Mouse (Mus musculus) spleen, postnatal 14 days (tissue): ENCODE measurements at regions not wholly inside any gene's neighbourhood (a gene's known extent, or its start where the extent isn't known, plus 50 kb on each side); places are given as distances from the start of the nearest gene placed in this dataset.

Experiments used
- DNase-seq, 2 experiments: peaks; one replicate each; pipeline ENCODE4 v3.0.0; 2021 to 2022; ENCODE audit warnings: low spot score in 2 of 2

GRCm38 (mm10) chr1:64200387-64201023 lies 78.4 kb upstream of the Klf7 start:
- no peak for DNase-seq

DNA sequence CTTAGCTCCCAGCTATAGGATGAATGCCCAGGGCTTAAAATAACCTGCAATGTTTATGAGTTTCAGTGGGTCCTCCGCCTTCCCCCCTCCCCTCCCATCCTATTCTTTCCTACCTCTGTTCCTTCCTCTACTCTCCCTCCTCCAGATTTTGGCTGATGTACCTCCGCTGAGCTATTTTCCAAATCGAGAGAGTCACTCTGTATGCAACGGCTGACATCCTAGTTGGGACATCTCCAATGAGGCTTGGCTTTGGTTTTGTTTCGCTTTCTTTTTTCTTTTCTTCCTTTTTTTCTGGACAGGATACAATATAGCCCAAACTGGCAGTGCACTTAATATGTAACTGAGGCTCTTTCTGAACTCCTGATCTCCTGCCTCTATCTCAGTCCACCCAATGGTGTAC lies 76.7 kb upstream of the Klf7 start:
- DNase-seq, result no peak

- DNase-seq, result no peak
These were observed 76.2 kb upstream of the Klf7 start for GRCm38 (mm10) chr1:64198322-64198721.

- DNase-seq, result no peak
These were observed 73.9 kb upstream of the Klf7 start for GRCm38 (mm10) chr1:64195970-64196491.

- DNase-seq, result no peak
These were observed 73.2 kb upstream of the Klf7 start for GRCm38 (mm10) chr1:64195294-64195693.

DNA sequence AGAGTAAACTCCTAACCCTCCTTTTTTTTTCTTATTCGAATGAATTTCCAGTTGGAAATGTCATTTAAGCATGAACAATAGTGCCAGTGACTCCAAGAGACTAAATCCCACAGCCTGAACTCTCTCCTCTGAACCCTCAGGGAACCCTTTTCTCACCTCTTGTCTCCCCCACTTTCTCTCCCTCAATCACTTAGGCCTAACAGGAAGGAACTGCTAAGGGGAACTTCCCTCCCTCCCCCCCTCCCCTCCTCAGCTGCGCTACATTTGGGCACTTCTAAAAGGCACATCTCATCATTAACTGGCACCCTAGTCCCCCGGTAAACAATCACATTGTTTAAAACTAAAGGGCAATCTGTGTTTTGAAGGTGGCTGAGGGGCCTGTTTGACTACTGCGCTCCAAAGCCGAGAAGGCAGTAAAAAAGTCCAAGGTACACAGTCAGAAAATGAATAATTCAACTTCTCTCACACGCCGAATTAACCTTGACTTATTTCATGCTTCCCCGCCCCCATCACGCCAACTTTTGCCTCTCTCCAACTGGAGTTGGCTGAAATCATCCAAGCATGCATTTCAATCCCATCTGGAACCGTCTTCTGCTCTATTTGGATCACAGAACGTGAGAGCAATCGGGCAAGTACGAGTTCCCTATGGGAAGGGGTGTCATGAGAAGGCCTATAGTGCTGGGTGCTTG lies 71.2 kb upstream of the Klf7 start:
- DNase-seq, result no peak

DNA sequence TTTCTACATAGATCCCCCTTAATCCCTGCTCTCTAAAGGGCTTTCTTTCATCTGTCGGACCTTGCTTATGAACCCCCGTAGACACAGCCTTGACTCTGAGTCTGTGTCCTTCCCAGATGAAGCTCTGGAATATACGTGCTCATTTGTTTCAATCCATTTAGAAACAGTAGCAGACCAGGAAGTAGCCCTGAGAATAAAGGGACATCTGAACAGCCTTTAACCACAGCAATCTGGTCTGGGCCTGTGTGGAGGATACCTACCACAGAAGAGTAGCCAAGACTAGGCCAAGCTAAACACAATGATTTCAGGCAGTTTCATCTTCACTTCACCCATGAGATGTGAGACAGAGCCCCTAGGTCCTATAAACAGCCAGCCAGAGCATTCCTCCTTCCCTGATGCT lies 70.7 kb upstream of the Klf7 start:
- no peak for DNase-seq

DNA sequence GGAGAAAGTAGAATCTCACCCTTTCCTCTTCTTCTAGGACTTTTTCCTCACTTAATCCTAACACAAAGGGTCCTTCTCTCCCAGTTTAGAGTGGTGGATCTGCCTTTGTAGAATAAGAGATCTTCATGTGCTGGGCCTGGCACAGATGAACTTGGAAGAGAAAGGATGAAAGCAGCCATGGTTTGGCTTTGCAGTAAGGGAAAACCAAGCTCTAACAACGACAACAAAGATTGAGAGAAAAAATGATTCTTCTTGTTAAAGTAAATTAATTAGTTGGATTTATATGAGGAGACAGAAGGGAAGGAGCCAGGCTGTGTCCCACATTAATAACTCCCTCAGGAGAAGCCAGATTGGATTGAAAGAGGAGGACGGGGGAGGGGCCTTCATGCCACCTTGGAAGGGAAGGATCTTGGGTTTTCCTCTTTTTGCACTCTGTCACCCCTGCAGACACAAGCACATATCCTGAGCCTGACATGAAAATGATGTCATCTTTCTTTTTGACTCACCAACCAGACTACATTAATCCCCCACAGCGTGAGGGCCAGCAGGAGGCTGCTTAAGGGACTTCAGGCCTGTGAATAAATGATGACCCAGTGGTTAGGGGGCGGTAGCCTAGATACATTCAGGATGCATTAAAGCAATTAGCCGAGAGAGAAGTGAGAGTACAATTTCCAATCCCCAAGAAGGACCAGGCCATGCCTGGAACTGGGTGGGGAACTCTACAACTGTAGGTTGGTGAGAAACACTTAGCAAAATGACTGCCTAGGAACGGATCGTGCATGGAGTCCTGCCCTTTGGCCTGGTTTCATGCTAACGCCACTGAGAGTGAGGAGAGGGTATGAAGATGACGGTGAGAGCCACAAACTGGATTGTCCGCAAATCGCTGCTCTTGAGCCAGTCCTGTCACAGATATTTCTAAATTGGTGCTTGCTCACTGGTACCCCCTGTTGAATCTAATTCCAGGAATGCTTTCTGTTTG lies 69.4 kb upstream of the Klf7 start:
- DNase-seq, result no peak

DNA sequence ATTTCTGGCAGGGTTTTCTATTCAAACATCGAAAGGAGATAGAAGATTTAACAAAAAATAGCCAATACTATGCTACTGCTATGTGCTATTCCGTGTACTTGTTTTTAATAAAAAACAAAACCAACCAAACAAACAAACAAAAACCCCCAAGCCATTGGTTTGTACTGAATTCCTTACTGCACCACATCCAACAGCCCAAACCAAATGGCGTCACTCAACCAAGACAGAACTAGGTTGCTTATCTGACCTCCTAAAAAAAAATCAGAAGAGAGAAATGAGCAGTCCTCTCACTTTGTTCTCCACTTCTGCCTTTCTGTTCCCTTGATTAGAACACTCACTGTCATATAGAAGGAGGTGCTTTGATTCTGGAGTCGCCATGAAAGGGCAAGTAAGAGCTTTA lies 68.6 kb upstream of the Klf7 start:
- DNase-seq, result no peak

GRCm38 (mm10) chr1:64190097-64190496 lies 68.0 kb upstream of the Klf7 start:
- DNase-seq, result no peak

DNA sequence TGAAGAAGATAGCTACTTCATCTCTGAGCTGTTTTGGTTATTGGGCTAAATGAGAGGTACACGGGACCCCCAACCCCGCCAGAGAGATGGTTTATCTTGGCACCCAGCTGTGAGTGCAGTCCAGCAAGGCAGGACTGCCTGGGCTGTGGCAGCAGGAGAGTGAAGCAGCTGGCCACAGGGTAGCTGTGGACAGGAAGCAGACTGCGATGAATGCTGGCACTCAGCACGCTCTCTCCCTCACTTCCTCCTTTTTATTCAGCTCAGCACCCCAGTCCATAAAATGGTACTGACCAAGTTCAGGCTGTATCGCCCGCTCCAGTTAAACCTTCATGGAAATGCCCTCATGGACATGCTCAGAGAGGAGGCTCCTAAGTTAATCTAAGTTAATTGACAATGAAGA lies 67.4 kb upstream of the Klf7 start:
- peak in 1 of 2 experiments; percentile 5 for DNase-seq

- no peak for DNase-seq
These were observed 65.9 kb upstream of the Klf7 start for GRCm38 (mm10) chr1:64187796-64188513.

GRCm38 (mm10) chr1:64173708-64174107 lies 51.6 kb upstream of the Klf7 start:
- DNase-seq, result no peak

- DNase-seq, result no peak
These were observed 50.0 kb upstream of the Klf7 start for GRCm38 (mm10) chr1:64172122-64172521.
